Mouse (Mus musculus): ENCODE measurements around the gene Adcy1. TPM values are rescaled to one million over a fixed set of nuclear protein-coding genes. Genes with fewer than 3 reads are reported as not detected.

The Adcy1 gene
- polyA plus RNA-seq, 1 experiment from 2014 or later = 2.0 TPM

GRCm38 (mm10) chr11:7200393-7200783, 137.1 kb downstream of the Adcy1 start:
- DNase-seq (ENCODE audit: low spot score) (no peak), ATAC-seq (ENCODE audit: insufficient read depth, low FRiP score, low TSS enrichment) (no peak)
- H3K4me2 ChIP-seq (ENCODE audit: low read depth) = no peak overlapping the region
- peaks cover 2% of the 10 kb centered on the region; the same call in 1 of the 2 replicates for H3K4me1 ChIP-seq (ENCODE audit: control insufficient read depth, insufficient read depth, low read length)
- H3K27me3 ChIP-seq (ENCODE audit: control insufficient read depth, insufficient read depth, low read length) = no peaks in the 10 kb centered on the region
- H3K4me3 ChIP-seq (ENCODE audit: low read depth, low read length) = no peak overlapping the region
- no peaks in the 10 kb centered on the region for H3K36me3 ChIP-seq (ENCODE audit: control insufficient read depth, insufficient read depth, low read length)
- H3K27ac ChIP-seq (ENCODE audit: low read depth, low read length) = no peak overlapping the region
- WGBS = 81% methylated on average over 9 of the region's 9 CpGs
- H3K9me3 ChIP-seq (ENCODE audit: control insufficient read depth, low read length) = no peaks in the 10 kb centered on the region
- H3K9ac ChIP-seq (ENCODE audit: low read length) = no peak overlapping the region

GRCm38 (mm10) chr11:7202206-7202605, 138.9 kb downstream of the Adcy1 start:
- no peaks in the 10 kb centered on the region for H3K9me3 ChIP-seq (ENCODE audit: control insufficient read depth, low read length)
- DNase-seq (ENCODE audit: low spot score) (no peak), ATAC-seq (ENCODE audit: insufficient read depth, low FRiP score, low TSS enrichment) (no peak)
- no peak overlapping the region for H3K4me3 ChIP-seq (ENCODE audit: low read depth, low read length)
- H3K9ac ChIP-seq (ENCODE audit: low read length) = no peak overlapping the region
- H3K4me2 ChIP-seq (ENCODE audit: low read depth) = no peak overlapping the region
- no peak overlapping the region for H3K27ac ChIP-seq (ENCODE audit: low read depth, low read length)
- H3K27me3 ChIP-seq (ENCODE audit: control insufficient read depth, insufficient read depth, low read length) = no peaks in the 10 kb centered on the region
- 85% methylated on average over 7 of the region's 7 CpGs for WGBS
- H3K36me3 ChIP-seq (ENCODE audit: control insufficient read depth, insufficient read depth, low read length) = no peaks in the 10 kb centered on the region
- H3K4me1 ChIP-seq (ENCODE audit: control insufficient read depth, insufficient read depth, low read length) = peaks cover 2% of the 10 kb centered on the region; the same call in 1 of the 2 replicates

GRCm38 (mm10) chr11:7203846-7204245, 140.6 kb downstream of the Adcy1 start:
- WGBS = 89% methylated on average over 9 of the region's 9 CpGs
- H3K4me2 ChIP-seq (ENCODE audit: low read depth) = no peak overlapping the region
- H3K36me3 ChIP-seq (ENCODE audit: control insufficient read depth, insufficient read depth, low read length) = no peaks in the 10 kb centered on the region
- H3K9ac ChIP-seq (ENCODE audit: low read length) = no peak overlapping the region
- ATAC-seq (ENCODE audit: insufficient read depth, low FRiP score, low TSS enrichment) (no peak), DNase-seq (ENCODE audit: low spot score) (no peak)
- no peaks in the 10 kb centered on the region for H3K27me3 ChIP-seq (ENCODE audit: control insufficient read depth, insufficient read depth, low read length)
- no peak overlapping the region for H3K4me3 ChIP-seq (ENCODE audit: low read depth, low read length)
- no peak overlapping the region for H3K27ac ChIP-seq (ENCODE audit: low read depth, low read length)
- no peaks in the 10 kb centered on the region for H3K4me1 ChIP-seq (ENCODE audit: control insufficient read depth, insufficient read depth, low read length)
- no peaks in the 10 kb centered on the region for H3K9me3 ChIP-seq (ENCODE audit: control insufficient read depth, low read length)

GRCm38 (mm10) chr11:7210343-7210742, 147.1 kb downstream of the Adcy1 start:
- no peak overlapping the region for H3K4me2 ChIP-seq (ENCODE audit: low read depth)
- no peaks in the 10 kb centered on the region for H3K36me3 ChIP-seq (ENCODE audit: control insufficient read depth, insufficient read depth, low read length)
- DNase-seq (ENCODE audit: low spot score) (peak; percentile 82), ATAC-seq (ENCODE audit: insufficient read depth, low FRiP score, low TSS enrichment) (peak; percentile 20)
- no peak overlapping the region for H3K27ac ChIP-seq (ENCODE audit: low read depth, low read length)
- 15% methylated on average over 6 of the region's 6 CpGs for WGBS
- no peaks in the 10 kb centered on the region for H3K9me3 ChIP-seq (ENCODE audit: control insufficient read depth, low read length)
- no peak overlapping the region for H3K4me3 ChIP-seq (ENCODE audit: low read depth, low read length)
- peaks cover 14% of the 10 kb centered on the region for H3K27me3 ChIP-seq (ENCODE audit: control insufficient read depth, insufficient read depth, low read length)
- H3K4me1 ChIP-seq (ENCODE audit: control insufficient read depth, insufficient read depth, low read length) = peaks cover 11% of the 10 kb centered on the region
- H3K9ac ChIP-seq (ENCODE audit: low read length) = no peak overlapping the region

- Histone ChIP-seq H3K4me3 (ENCODE audit: low read depth, low read length) (no peak overlapping the region), H3K4me1 (ENCODE audit: control insufficient read depth, insufficient read depth, low read length) (peaks cover 11% of the 10 kb centered on the region), H3K27me3 (ENCODE audit: control insufficient read depth, insufficient read depth, low read length) (peaks cover 14% of the 10 kb centered on the region), H3K4me2 (ENCODE audit: low read depth) (no peak overlapping the region), H3K9me3 (ENCODE audit: control insufficient read depth, low read length) (no peaks in the 10 kb centered on the region), H3K9ac (ENCODE audit: low read length) (no peak overlapping the region), H3K36me3 (ENCODE audit: control insufficient read depth, insufficient read depth, low read length) (no peaks in the 10 kb centered on the region), H3K27ac (ENCODE audit: low read depth, low read length) (no peak overlapping the region)
- WGBS = 21% methylated on average over 9 of the region's 9 CpGs
- DNase-seq (ENCODE audit: low spot score) = peak; percentile 24
- ATAC-seq (ENCODE audit: insufficient read depth, low FRiP score, low TSS enrichment) = no peak
Observed at GRCm38 (mm10) chr11:7211211-7211610, 147.9 kb downstream of the Adcy1 start.

- WGBS = 14% methylated on average over 17 of the region's 17 CpGs
- ATAC-seq (ENCODE audit: insufficient read depth, low FRiP score, low TSS enrichment) (no peak), DNase-seq (ENCODE audit: low spot score) (no peak)
- peaks cover 14% of the 10 kb centered on the region for H3K27me3 ChIP-seq (ENCODE audit: control insufficient read depth, insufficient read depth, low read length)
- H3K4me3 ChIP-seq (ENCODE audit: low read depth, low read length) = peak overlapping the region; percentile 56
- H3K36me3 ChIP-seq (ENCODE audit: control insufficient read depth, insufficient read depth, low read length) = no peaks in the 10 kb centered on the region
- peaks cover 11% of the 10 kb centered on the region for H3K4me1 ChIP-seq (ENCODE audit: control insufficient read depth, insufficient read depth, low read length)
- H3K9ac ChIP-seq (ENCODE audit: low read length) = no peak overlapping the region
- no peaks in the 10 kb centered on the region for H3K9me3 ChIP-seq (ENCODE audit: control insufficient read depth, low read length)
- peak overlapping the region; percentile 86; the same call in 1 of the 2 replicates for H3K4me2 ChIP-seq (ENCODE audit: low read depth)
- no peak overlapping the region for H3K27ac ChIP-seq (ENCODE audit: low read depth, low read length)
Observed at GRCm38 (mm10) chr11:7212126-7212798, 149.0 kb downstream of the Adcy1 start.

- Histone ChIP-seq H3K9me3 (ENCODE audit: control insufficient read depth, low read length) (no peaks in the 10 kb centered on the region), H3K4me1 (ENCODE audit: control insufficient read depth, insufficient read depth, low read length) (peaks cover 11% of the 10 kb centered on the region), H3K9ac (ENCODE audit: low read length) (peak overlapping the region; percentile 66), H3K4me3 (ENCODE audit: low read depth, low read length) (peak overlapping the region; percentile 56), H3K27me3 (ENCODE audit: control insufficient read depth, insufficient read depth, low read length) (peaks cover 14% of the 10 kb centered on the region), H3K36me3 (ENCODE audit: control insufficient read depth, insufficient read depth, low read length) (no peaks in the 10 kb centered on the region), H3K27ac (ENCODE audit: low read depth, low read length) (no peak overlapping the region), H3K4me2 (ENCODE audit: low read depth) (peak overlapping the region; percentile 86)
- no peak for DNase-seq (ENCODE audit: low spot score)
- 1% methylated on average over 17 of the region's 19 CpGs for WGBS
- no peak; the same call in 1 of the 2 replicates for ATAC-seq (ENCODE audit: insufficient read depth, low FRiP score, low TSS enrichment)
Observed at GRCm38 (mm10) chr11:7213161-7213500, 149.8 kb downstream of the Adcy1 start.

- DNase-seq (ENCODE audit: low spot score) (peak; percentile 83), ATAC-seq (ENCODE audit: insufficient read depth, low FRiP score, low TSS enrichment) (peak; percentile 81)
- peak within 1 kb of the TSS; percentile 56 for H3K4me3 ChIP-seq (ENCODE audit: low read depth, low read length)
- no peaks in the 10 kb centered on the region for H3K36me3 ChIP-seq (ENCODE audit: control insufficient read depth, insufficient read depth, low read length)
- under 1% methylated on average over 65 of the region's 104 CpGs for WGBS
- H3K9me3 ChIP-seq (ENCODE audit: control insufficient read depth, low read length) = no peaks in the 10 kb centered on the region
- peak within 1 kb of the TSS; percentile 66 for H3K9ac ChIP-seq (ENCODE audit: low read length)
- H3K4me2 ChIP-seq (ENCODE audit: low read depth) = peak within 1 kb of the TSS; percentile 86
- no peak within 1 kb of the TSS for H3K27ac ChIP-seq (ENCODE audit: low read depth, low read length)
- peaks cover 11% of the 10 kb centered on the region for H3K4me1 ChIP-seq (ENCODE audit: control insufficient read depth, insufficient read depth, low read length)
- H3K27me3 ChIP-seq (ENCODE audit: control insufficient read depth, insufficient read depth, low read length) = peaks cover 14% of the 10 kb centered on the region
Observed at GRCm38 (mm10) chr11:7213501-7214341, 150.4 kb downstream of the Adcy1 start, which contains the start of gene Igfbp3. Gene Igfbp3, minus strand, starts transcription at chr11:7213923.

GRCm38 (mm10) chr11:7214342-7214660, 151.0 kb downstream of the Adcy1 start:
- DNase-seq (ENCODE audit: low spot score) (no peak), ATAC-seq (ENCODE audit: insufficient read depth, low FRiP score, low TSS enrichment) (no peak)
- Histone ChIP-seq H3K36me3 (ENCODE audit: control insufficient read depth, insufficient read depth, low read length) (no peaks in the 10 kb centered on the region), H3K9me3 (ENCODE audit: control insufficient read depth, low read length) (no peaks in the 10 kb centered on the region), H3K4me1 (ENCODE audit: control insufficient read depth, insufficient read depth, low read length) (peaks cover 11% of the 10 kb centered on the region), H3K9ac (ENCODE audit: low read length) (no peak overlapping the region), H3K27ac (ENCODE audit: low read depth, low read length) (no peak overlapping the region), H3K4me2 (ENCODE audit: low read depth) (peak overlapping the region; percentile 86), H3K27me3 (ENCODE audit: control insufficient read depth, insufficient read depth, low read length) (peaks cover 14% of the 10 kb centered on the region), H3K4me3 (ENCODE audit: low read depth, low read length) (peak overlapping the region; percentile 56)
- under 1% methylated on average over 12 of the region's 12 CpGs for WGBS

Measured in neural tube, embryonic 11.5 days (tissue).